Mouse (Mus musculus) heart, postnatal 0 days (tissue): ENCODE measurements around the gene Pcif1.

ENCODE experiments used
- CTCF ChIP-seq: IDR thresholded peaks from 2 replicates; pipeline ENCODE4 v1.5.1; 2016; ENCODE audit warnings: antibody characterized with exemption, control low read depth, low read depth
- EP300 ChIP-seq: IDR thresholded peaks from 2 replicates; pipeline ENCODE4 v1.6.1; 2016; ENCODE audit warnings: antibody characterized with exemption, low read depth

- no peak for TF ChIP-seq CTCF
- no peak for TF ChIP-seq EP300
Observed at GRCm38 (mm10) chr2:164862179-164862861, 16.8 kb upstream of the Pcif1 start.
